Mouse (Mus musculus) thymus, adult 2 months (tissue): ENCODE results near the gene Mien1.

ENCODE experiments used
- CTCF ChIP-seq: fragments of 200-500 bp; IDR thresholded peaks from 2 replicates; pipeline ENCODE4 v1.5.1; 2012; ENCODE audit warnings: mild to moderate bottlenecking, control low read depth, low read length, moderate library complexity, borderline replicate concordance; ENCODE audit not compliant: control insufficient read depth, poor library complexity, insufficient read depth; ENCODE audit errors: extremely low read depth
- POLR2A ChIP-seq: fragments of 200-500 bp; IDR thresholded peaks from 2 replicates; pipeline ENCODE4 v1.6.1; 2012; ENCODE audit warnings: mild to moderate bottlenecking, low read length, control low read depth, moderate library complexity; ENCODE audit not compliant: control insufficient read depth, poor library complexity, insufficient read depth; ENCODE audit errors: extremely low read depth

- TF ChIP-seq POLR2A (no peak), CTCF (no peak)
Measured at GRCm38 (mm10) chr11:98481231-98481630, 42.4 kb upstream of the Mien1 start.
